28 mouse cellular contexts compared by ENCODE assay signal in genomic region chr16:4012882-4013570, GRCm38 (mm10). TPM values are rescaled to one million over a fixed set of nuclear protein-coding genes. Genes with fewer than 3 reads are reported as not detected.
DNase-seq lines count a peak whose midpoint lies in the region; ATAC-seq lines count a peak whose summit lies in the region.
"Had no signal": no experiment of that assay in that cellular context is flagged by ENCODE, and none has a peak within 500 bp of the region (broad histone marks: within the 10 kb centered on the region; RNA-seq: fewer than 3 reads in every experiment).

No protein-coding gene starts in this region.

- H3K9me3 ChIP-seq in megakaryocyte, embryonic 14.5 days: peaks cover 29% of the 10 kb centered on the region
- no peaks in the 10 kb centered on the region; the same call in 1 of the 2 replicates for H3K9me3 ChIP-seq in liver, embryonic 16.5 days (replicated peaks; ENCODE audit: control insufficient read depth, low read length)
- 0 out of 2 replicates have a peak, but pooled peaks cover 9% of the 10 kb centered on the region for H3K9me3 ChIP-seq in midbrain, embryonic 13.5 days
- H3K9me3 ChIP-seq: embryonic facial prominence, embryonic 12.5 days; forebrain, embryonic 15.5 days; hindbrain, embryonic 12.5 days had no signal

- no peaks in the 10 kb centered on the region for H3K27me3 ChIP-seq in megakaryocyte, embryonic 14.5 days (replicated peaks)
- H3K27me3 ChIP-seq in liver, embryonic 16.5 days (ENCODE audit: control insufficient read depth, insufficient read depth, low read depth, low read length): no peaks in the 10 kb centered on the region
- no peaks in the 10 kb centered on the region for H3K27me3 ChIP-seq in midbrain, embryonic 13.5 days
- H3K27me3 ChIP-seq: embryonic facial prominence, embryonic 12.5 days; forebrain, embryonic 15.5 days; heart, embryonic 13.5 days; hindbrain, embryonic 12.5 days had no signal

- intact Hi-C loops in heart, postnatal 25 days (cut with DNase I): no loop called here

- H3K36me3 ChIP-seq in megakaryocyte, embryonic 14.5 days (replicated peaks; ENCODE audit: low read length): peaks cover 4% of the 10 kb centered on the region
- H3K36me3 ChIP-seq in liver, embryonic 16.5 days (ENCODE audit: control insufficient read depth, insufficient read depth): no peaks in the 10 kb centered on the region
- no peaks in the 10 kb centered on the region for H3K36me3 ChIP-seq in midbrain, embryonic 13.5 days
- H3K36me3 ChIP-seq: embryonic facial prominence, embryonic 12.5 days; forebrain, embryonic 15.5 days; heart, embryonic 13.5 days; hindbrain, embryonic 12.5 days had no signal

- WGBS in liver, embryonic 16.5 days (ENCODE audit: insufficient replicate concordance): 21% methylated on average over 4 of the region's 4 CpGs
- 78% methylated on average over 4 of the region's 4 CpGs for WGBS in midbrain, embryonic 13.5 days

- peak overlapping the region; percentile 42 for H3K9ac ChIP-seq in liver, embryonic 16.5 days (ENCODE audit: low read depth, low read length)
- H3K9ac ChIP-seq in midbrain, embryonic 13.5 days (replicated peaks): no peak overlapping the region
- H3K9ac ChIP-seq: embryonic facial prominence, embryonic 12.5 days; forebrain, embryonic 15.5 days; heart, embryonic 13.5 days; hindbrain, embryonic 12.5 days had no signal

- H3K4me2 ChIP-seq in liver, embryonic 16.5 days (ENCODE audit: low read depth, low read length): peak overlapping the region; percentile 43
- no peak overlapping the region for H3K4me2 ChIP-seq in midbrain, embryonic 13.5 days (replicated peaks)
- H3K4me2 ChIP-seq: embryonic facial prominence, embryonic 12.5 days; forebrain, embryonic 15.5 days; heart, embryonic 13.5 days; hindbrain, embryonic 12.5 days had no signal

- DNase-seq in liver: peak; percentile 52
- DNase-seq in heart, postnatal 25 days (ENCODE audit: low spot score): no peak
- DNase-seq: adrenal gland, postnatal 10 days; cerebellum, adult 11 months; cerebellum, postnatal 14 days; gastrocnemius, postnatal 14 days; heart, adult 2 months; heart, postnatal 14 days; kidney, adult 8-10 months; kidney, postnatal 10 days; layer of hippocampus, postnatal 36 days; lung, adult 18-20 months; lung, postnatal 14 days; thymus, adult 2 months had no signal

- no peak for ATAC-seq in megakaryocyte, adult 5-6 weeks (ENCODE audit: poor library complexity, severe bottlenecking)
- peak; percentile 95 for ATAC-seq in liver, embryonic 16.5 days (ENCODE audit: low read depth)
- ATAC-seq in monocyte, adult 5-6 weeks (replicated peaks; ENCODE audit: insufficient number of reproducible peaks, low FRiP score, low TSS enrichment, poor library complexity, severe bottlenecking): no peak
- ATAC-seq in midbrain, embryonic 13.5 days: no peak
- no peak for ATAC-seq in granulocyte monocyte progenitor cell, adult 5-6 weeks (replicated peaks; ENCODE audit: poor library complexity, severe bottlenecking)
- ATAC-seq: forebrain, embryonic 15.5 days; midbrain, embryonic 16.5 days had no signal

- peak overlapping the region; percentile 60 for H3K27ac ChIP-seq in liver, embryonic 16.5 days (ENCODE audit: low read length)
- H3K27ac ChIP-seq in midbrain, embryonic 13.5 days: no peak overlapping the region
- H3K27ac ChIP-seq: embryonic facial prominence, embryonic 12.5 days; forebrain, embryonic 15.5 days; heart, adult 2 months; heart, embryonic 13.5 days; hindbrain, embryonic 12.5 days; layer of hippocampus, adult 2 months; stomach, postnatal 0 days had no signal

- H3K4me3 ChIP-seq in megakaryocyte, embryonic 14.5 days (replicated peaks): peak overlapping the region; percentile 12
- 0 out of 2 replicates have a peak overlapping the region, but pooled peaks have one; percentile 8 for H3K4me3 ChIP-seq in liver, embryonic 16.5 days (ENCODE audit: low read depth, low read length)
- H3K4me3 ChIP-seq in midbrain, embryonic 13.5 days (replicated peaks): no peak overlapping the region
- H3K4me3 ChIP-seq: embryonic facial prominence, embryonic 12.5 days; forebrain, embryonic 15.5 days; heart, adult 2 months; heart, embryonic 13.5 days; hindbrain, embryonic 12.5 days; layer of hippocampus, adult 2 months had no signal

- peaks cover 10% of the 10 kb centered on the region for H3K4me1 ChIP-seq in megakaryocyte, embryonic 14.5 days
- H3K4me1 ChIP-seq in liver, embryonic 16.5 days (ENCODE audit: control insufficient read depth, low read depth, low read length): peaks cover 10% of the 10 kb centered on the region
- H3K4me1 ChIP-seq in midbrain, embryonic 13.5 days (replicated peaks): no peaks in the 10 kb centered on the region
- H3K4me1 ChIP-seq: embryonic facial prominence, embryonic 12.5 days; forebrain, embryonic 15.5 days; heart, embryonic 13.5 days; hindbrain, embryonic 12.5 days had no signal

RNA-seq across cellular contexts. Expression of gene Slx4, which starts 9.5 kb away (rescaled TPM):
- 15.6 and 19.8 TPM in 2 replicates for polyA plus RNA-seq in megakaryocyte, embryonic 14.5 days (2012; ENCODE audit: insufficient read depth, low replicate concordance)
- total RNA-seq in megakaryocyte, adult 5-6 weeks (2015): 18.7 and 23.5 TPM in 2 replicates
- 19.2 and 34.6 TPM in 2 replicates for total RNA-seq in megakaryocyte, adult 5-6 weeks (2017)
- 7.9 and 8.3 TPM in 2 replicates for polyA plus RNA-seq in liver, embryonic 16.5 days (2015; fragmentation: Nextera tagmentation; extraction: Ambion mirVana)
- 18.3 to 53.4 TPM (median 21.9 TPM) in 3 replicates for total RNA-seq in monocyte, adult 5-6 weeks (2017)
- total RNA-seq in heart, postnatal 25 days (2021): 1 to 10 TPM; 9.0 to 9.1 TPM
- polyA plus RNA-seq in midbrain, embryonic 13.5 days (2015; fragmentation: Nextera tagmentation; extraction: Ambion mirVana): 24.7 and 25.3 TPM in 2 replicates
- total RNA-seq in granulocyte monocyte progenitor cell, adult 5-6 weeks (2014; fragmentation: Nextera tagmentation): 29.0 and 43.4 TPM in 2 replicates
- total RNA-seq in granulocyte monocyte progenitor cell, adult 5-6 weeks (2017): 22.3 TPM in 2 replicates

RNA-seq across cellular contexts. Expression of gene Dnase1, which starts 23.7 kb away (rescaled TPM):
- not detected in 2 replicates for polyA plus RNA-seq in megakaryocyte, embryonic 14.5 days (2012; ENCODE audit: insufficient read depth, low replicate concordance)
- total RNA-seq in megakaryocyte, adult 5-6 weeks (2015): not detected in 2 replicates
- total RNA-seq in megakaryocyte, adult 5-6 weeks (2017): 0.18 TPM in 1 of 2 replicates, not detected in the other
- 0.70 and 1.1 TPM in 2 replicates for polyA plus RNA-seq in liver, embryonic 16.5 days (2015; fragmentation: Nextera tagmentation; extraction: Ambion mirVana)
- total RNA-seq in monocyte, adult 5-6 weeks (2017): 0.29 TPM in 1 of 3 replicates, not detected in the others
- not detected for total RNA-seq in heart, postnatal 25 days (2021)
- polyA plus RNA-seq in midbrain, embryonic 13.5 days (2015; fragmentation: Nextera tagmentation; extraction: Ambion mirVana): 5.1 and 7.1 TPM in 2 replicates
- total RNA-seq in granulocyte monocyte progenitor cell, adult 5-6 weeks (2014; fragmentation: Nextera tagmentation): not detected in 2 replicates
- total RNA-seq in granulocyte monocyte progenitor cell, adult 5-6 weeks (2017): 0.04 TPM in 1 of 2 replicates, not detected in the other
- total RNA-seq: adrenal gland, postnatal 10 days; gastrocnemius, postnatal 14 days; heart, adult 2 months; heart, postnatal 14 days; layer of hippocampus, adult 2 months; layer of hippocampus, postnatal 36 days; left cerebral cortex, postnatal 10 days had no signal
- polyA plus RNA-seq: heart, adult 2 months had no signal

RNA-seq across cellular contexts. Expression of gene Nlrc3, which starts 36.6 kb away (rescaled TPM):
- 0.31 TPM in 1 of 2 replicates, not detected in the other for polyA plus RNA-seq in megakaryocyte, embryonic 14.5 days (2012; ENCODE audit: insufficient read depth, low replicate concordance)
- 0.98 and 1.0 TPM in 2 replicates for total RNA-seq in megakaryocyte, adult 5-6 weeks (2015)
- total RNA-seq in megakaryocyte, adult 5-6 weeks (2017): 0.51 and 1.1 TPM in 2 replicates
- polyA plus RNA-seq in liver, embryonic 16.5 days (2015; fragmentation: Nextera tagmentation; extraction: Ambion mirVana): 0.37 TPM in 2 replicates
- 9.6 to 50.1 TPM (median 14.0 TPM) in 3 replicates for total RNA-seq in monocyte, adult 5-6 weeks (2017)
- total RNA-seq in heart, postnatal 25 days (2021): 1 to 10 TPM; 1.1 to 1.6 TPM
- 0.90 and 1.0 TPM in 2 replicates for polyA plus RNA-seq in midbrain, embryonic 13.5 days (2015; fragmentation: Nextera tagmentation; extraction: Ambion mirVana)
- 1.0 and 1.4 TPM in 2 replicates for total RNA-seq in granulocyte monocyte progenitor cell, adult 5-6 weeks (2014; fragmentation: Nextera tagmentation)
- total RNA-seq in granulocyte monocyte progenitor cell, adult 5-6 weeks (2017): 0.13 and 0.52 TPM in 2 replicates
